Mouse (Mus musculus) midbrain, embryonic 16.5 days (tissue): ENCODE results near the gene Leng1. TPM values are rescaled to one million over a fixed set of nuclear protein-coding genes. Genes with fewer than 3 reads are reported as not detected.
"Not testable (repeated sequence)": the region's sequence is repeated elsewhere in the genome, so short reads cannot be mapped to it uniquely, and the experiment has no call there.

Source experiments
- ATAC-seq: fragments of 200-750 bp; cut with Nextera tagmentation; 2 replicates; pipeline ENCODE4 v1.8.0; 2017; ENCODE audit warnings: moderate TSS enrichment
- H3K27ac ChIP-seq: fragments of 300-500 bp; sonication (generic); 2 replicates; pipeline ENCODE4 v1.5.1; 2014; ENCODE audit warnings: mild to moderate bottlenecking, low read length, mixed read lengths
- H3K27me3 ChIP-seq: fragments of 300-500 bp; sonication (generic); 2 replicates; pipeline ENCODE4 v1.6.1; 2014; ENCODE audit warnings: low read depth, low read length, mixed read lengths; ENCODE audit not compliant: control insufficient read depth, insufficient read depth
- H3K36me3 ChIP-seq: fragments of 300-500 bp; sonication (generic); 2 replicates; pipeline ENCODE4 v1.6.1; 2014; ENCODE audit warnings: mild to moderate bottlenecking, low read length, moderate library complexity, mixed read lengths; ENCODE audit not compliant: control insufficient read depth, insufficient read depth
- H3K4me1 ChIP-seq: fragments of 300-500 bp; sonication (generic); 2 replicates; pipeline ENCODE4 v1.6.1; 2014; ENCODE audit warnings: mild to moderate bottlenecking, low read length, mixed read lengths; ENCODE audit not compliant: control insufficient read depth, insufficient read depth
- H3K4me2 ChIP-seq: fragments of 300-500 bp; sonication (generic); 2 replicates; pipeline ENCODE4 v1.6.1; 2014; ENCODE audit warnings: mild to moderate bottlenecking, low read length, mixed read lengths
- H3K4me3 ChIP-seq: fragments of 300-500 bp; sonication (generic); 2 replicates; pipeline ENCODE4 v1.5.1; 2014; ENCODE audit warnings: low read depth, mild to moderate bottlenecking, low read length, moderate library complexity, mixed read lengths
- H3K9ac ChIP-seq: fragments of 300-500 bp; sonication (generic); 2 replicates; pipeline ENCODE4 v1.6.1; 2014; ENCODE audit warnings: low read depth, low read length, mixed read lengths
- H3K9me3 ChIP-seq: fragments of 300-500 bp; sonication (generic); replicated peaks from 2 replicates; pipeline ENCODE4 v1.6.1; 2014; ENCODE audit warnings: mild to moderate bottlenecking, low read length, mixed read lengths; ENCODE audit not compliant: control insufficient read depth, poor library complexity, severe bottlenecking
- WGBS: fragments of 180-500 bp; shearing (Covaris S2); extraction: QIAGEN DNeasy Blood & Tissue Kit; methylation state at CpG from one replicate; pipeline ENCODE4 v1.1.7; 2014; 5-methylcytosine and 5-hydroxymethylcytosine counted together
- polyA plus RNA-seq: library from polyadenylated mRNA; unstranded; fragments of >200 nt; fragmentation: Nextera tagmentation; extraction: Ambion mirVana; gene quantifications from 2 replicates; pipeline ENCODE4 v1.2.1, GENCODE M21; 2015

The Leng1 gene
- polyA plus RNA-seq, 1 experiment from 2014 or later, result 13.2 TPM

GRCm38 (mm10) chr7:3705911-3706310 lies 40.3 kb upstream of the Leng1 start:
- peaks cover 25% of the 10 kb centered on the region for H3K4me1 ChIP-seq
- WGBS, result 34% methylated on average over 6 of the region's 6 CpGs
- peaks cover 15% of the 10 kb centered on the region for H3K36me3 ChIP-seq
- H3K4me3 ChIP-seq, result peak overlapping the region; percentile 83
- no peak for ATAC-seq
- H3K27ac ChIP-seq, result no peak overlapping the region
- H3K9me3 ChIP-seq, result no peaks in the 10 kb centered on the region
- H3K4me2 ChIP-seq, result peak overlapping the region; percentile 89
- peak overlapping the region; percentile 81 for H3K9ac ChIP-seq
- H3K27me3 ChIP-seq, result no peaks in the 10 kb centered on the region

- not testable (repeated sequence) for ATAC-seq
- H3K4me2 ChIP-seq, result peak overlapping the region; percentile 89
These were observed 39.8 kb upstream of the Leng1 start for GRCm38 (mm10) chr7:3705461-3705860.

DNA sequence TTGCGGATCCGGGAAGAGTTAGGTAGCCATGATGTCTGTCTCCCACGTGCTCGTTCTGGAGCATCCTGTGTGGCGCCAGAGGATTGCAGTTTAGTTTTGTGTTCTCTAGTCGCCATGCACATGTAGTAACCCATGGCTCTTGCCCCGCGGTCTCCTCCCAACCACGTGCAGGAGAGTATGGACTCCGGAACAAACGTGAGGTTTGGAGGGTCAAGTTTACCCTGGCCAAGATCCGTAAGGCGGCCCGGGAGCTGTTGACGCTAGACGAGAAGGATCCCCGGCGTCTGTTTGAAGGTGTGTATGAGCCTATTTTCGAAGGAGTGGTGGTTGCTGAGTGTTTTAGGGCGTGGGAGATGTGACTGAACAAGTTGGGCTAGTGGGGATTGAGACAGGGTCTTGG lies 38.8 kb upstream of the Leng1 start:
- peaks cover 19% of the 10 kb centered on the region for H3K36me3 ChIP-seq

More at GRCm38 (mm10) chr7:3705461-3705860, 39.8 kb upstream of the Leng1 start:
- not testable (repeated sequence) for H3K27ac ChIP-seq, H3K27me3 ChIP-seq, H3K9me3 ChIP-seq
- H3K36me3 ChIP-seq, result peaks cover 17% of the 10 kb centered on the region
- peaks cover 25% of the 10 kb centered on the region for H3K4me1 ChIP-seq
- WGBS, result 5% methylated on average over 6 of the region's 7 CpGs
- H3K4me3 ChIP-seq, result peak overlapping the region; percentile 83
- H3K9ac ChIP-seq, result peak overlapping the region; percentile 81

GRCm38 (mm10) chr7:3703879-3704441 lies 38.3 kb upstream of the Leng1 start, which contains the start of gene Rps9:
Gene Rps9 (plus strand): TSS chr7:3703993.
- WGBS, result 2% methylated on average over 42 of the region's 42 CpGs
- Histone ChIP-seq H3K9me3 (no peaks in the 10 kb centered on the region), H3K4me3 (peak within 1 kb of the TSS; percentile 83), H3K9ac (peak within 1 kb of the TSS; percentile 81), H3K4me1 (peaks cover 25% of the 10 kb centered on the region), H3K27ac (peak within 1 kb of the TSS; percentile 97), H3K4me2 (peak within 1 kb of the TSS; percentile 89), H3K27me3 (no peaks in the 10 kb centered on the region), H3K36me3 (peaks cover 22% of the 10 kb centered on the region)
- peak; percentile 95 for ATAC-seq

More for the DNA sequence above, 38.8 kb upstream of the Leng1 start:
- under 1% methylated on average over 20 of the region's 20 CpGs for WGBS
- no peaks in the 10 kb centered on the region for H3K27me3 ChIP-seq
- peak overlapping the region; percentile 83 for H3K4me3 ChIP-seq
- peak overlapping the region; percentile 97 for H3K27ac ChIP-seq
- ATAC-seq, result peak; percentile 71
- peaks cover 25% of the 10 kb centered on the region for H3K4me1 ChIP-seq
- H3K4me2 ChIP-seq, result peak overlapping the region; percentile 89
- H3K9me3 ChIP-seq, result no peaks in the 10 kb centered on the region
- peak overlapping the region; percentile 81 for H3K9ac ChIP-seq

DNA sequence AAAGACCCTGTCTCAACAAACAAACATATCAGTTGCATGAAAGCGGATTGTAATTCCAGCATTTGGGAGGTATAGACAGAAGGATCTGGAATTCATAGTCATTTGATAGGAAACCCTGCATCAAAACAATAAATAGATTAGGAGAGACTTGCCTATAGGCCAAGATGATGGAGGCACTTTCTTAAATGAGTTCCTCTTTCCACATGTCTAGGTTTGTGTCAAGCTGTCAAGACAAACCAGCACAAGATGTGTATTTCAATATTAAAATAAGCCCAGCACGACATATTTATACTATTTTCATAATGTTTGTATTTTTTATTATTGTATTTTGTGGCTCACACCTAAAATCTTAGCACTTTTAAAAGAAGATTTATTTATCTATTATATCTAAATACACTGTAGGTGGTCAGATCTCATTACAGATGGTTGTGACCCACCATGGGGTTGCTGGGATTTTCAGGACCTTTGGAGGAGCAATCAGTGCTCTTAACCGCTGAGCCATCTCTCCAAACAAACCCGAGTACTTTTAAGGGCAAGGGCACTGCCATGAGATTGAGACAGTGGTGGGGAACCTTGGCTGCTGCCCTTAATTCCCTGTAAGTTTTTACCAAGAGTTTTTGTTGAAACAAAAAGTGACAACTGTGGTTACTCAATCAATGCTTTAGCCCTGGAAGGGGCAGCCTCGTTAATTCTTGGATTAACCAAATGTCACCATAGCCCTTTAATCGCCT lies 37.7 kb upstream of the Leng1 start:
- WGBS, result 18% methylated on average over 6 of the region's 6 CpGs
- Histone ChIP-seq H3K36me3 (peaks cover 26% of the 10 kb centered on the region), H3K27ac (peak overlapping the region; percentile 97), H3K9me3 (no peaks in the 10 kb centered on the region), H3K27me3 (no peaks in the 10 kb centered on the region), H3K9ac (peak overlapping the region; percentile 81), H3K4me1 (peaks cover 25% of the 10 kb centered on the region), H3K4me3 (peak overlapping the region; percentile 83), H3K4me2 (peak overlapping the region; percentile 67)
- ATAC-seq, result peak; percentile 47

GRCm38 (mm10) chr7:3698471-3698870 lies 32.8 kb upstream of the Leng1 start:
- H3K4me3 ChIP-seq, result no peak overlapping the region
- no peak for ATAC-seq
- H3K9me3 ChIP-seq, result no peaks in the 10 kb centered on the region
- peaks cover 20% of the 10 kb centered on the region for H3K4me1 ChIP-seq
- 97% methylated on average over 6 of the region's 6 CpGs for WGBS
- H3K9ac ChIP-seq, result no peak overlapping the region
- H3K36me3 ChIP-seq, result peaks cover 27% of the 10 kb centered on the region
- H3K27me3 ChIP-seq, result no peaks in the 10 kb centered on the region
- H3K27ac ChIP-seq, result no peak overlapping the region
- H3K4me2 ChIP-seq, result no peak overlapping the region

- peak overlapping the region; percentile 85 for H3K4me3 ChIP-seq
- not testable (repeated sequence) for H3K9me3 ChIP-seq, ATAC-seq, H3K27me3 ChIP-seq
- H3K4me1 ChIP-seq, result peaks cover 32% of the 10 kb centered on the region
- H3K4me2 ChIP-seq, result peak overlapping the region; percentile 86
- WGBS, result 8% methylated on average over 9 of the region's 9 CpGs
- peaks cover 21% of the 10 kb centered on the region for H3K36me3 ChIP-seq
- H3K27ac ChIP-seq, result peak overlapping the region; percentile 96
- peak overlapping the region; percentile 69 for H3K9ac ChIP-seq
These were observed 29.3 kb upstream of the Leng1 start for GRCm38 (mm10) chr7:3694949-3695305.

DNA sequence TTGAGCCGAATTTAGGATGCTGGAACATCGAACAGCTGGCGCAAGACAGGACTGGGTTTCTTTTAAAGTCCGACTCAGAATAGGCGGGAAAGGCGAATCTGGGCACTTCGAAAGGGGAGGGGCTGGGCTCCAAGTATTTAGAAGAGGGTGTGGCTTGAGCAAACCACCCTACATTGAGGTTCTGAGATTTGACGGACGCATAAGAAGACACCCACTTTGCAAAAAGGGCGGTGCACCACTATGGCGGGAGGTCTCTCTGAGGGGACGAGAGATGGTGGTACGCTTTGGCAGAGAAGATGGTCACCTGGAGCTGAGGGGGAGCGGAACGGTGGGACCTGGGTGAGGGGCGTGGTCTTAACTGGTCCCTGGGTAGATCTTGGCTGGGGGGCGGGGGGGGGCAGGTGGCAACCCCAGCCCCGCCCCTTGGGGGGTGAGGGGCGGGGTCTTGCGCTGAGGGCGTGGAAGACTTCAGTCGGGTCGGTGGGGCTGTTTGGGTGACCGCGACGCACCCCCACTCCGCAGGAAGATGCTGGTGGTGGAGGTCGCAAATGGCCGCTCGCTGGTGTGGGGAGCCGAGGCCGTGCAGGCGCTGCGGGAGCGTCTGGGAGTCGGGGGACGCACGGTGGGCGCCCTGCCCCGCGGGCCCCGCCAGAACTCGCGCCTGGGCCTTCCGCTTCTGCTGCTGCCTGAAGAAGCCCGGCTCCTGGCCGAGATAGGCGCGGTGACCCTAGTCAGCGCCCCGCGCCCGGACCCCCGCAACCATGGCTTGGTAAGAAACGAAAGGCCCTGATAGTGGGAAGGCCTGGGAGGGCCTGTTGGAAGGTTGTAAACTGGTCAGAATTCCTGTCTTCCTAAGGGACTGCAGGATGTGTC lies 28.7 kb upstream of the Leng1 start:
- Histone ChIP-seq H3K9ac (peak overlapping the region; percentile 69), H3K27me3 (no peaks in the 10 kb centered on the region), H3K4me2 (peak overlapping the region; percentile 86), H3K4me3 (peak overlapping the region; percentile 85), H3K36me3 (peaks cover 20% of the 10 kb centered on the region), H3K27ac (peak overlapping the region; percentile 96), H3K4me1 (peaks cover 32% of the 10 kb centered on the region), H3K9me3 (no peaks in the 10 kb centered on the region)
- 0% methylated on average over 42 of the region's 55 CpGs for WGBS
- ATAC-seq, result peak; percentile 31
